19 mouse cellular contexts compared by ENCODE assay signal in genomic region chr15:84994498-84994897, GRCm38 (mm10). TPM values are rescaled to one million over a fixed set of nuclear protein-coding genes. Genes with fewer than 3 reads are reported as not detected.
DNase-seq lines count a peak whose midpoint lies in the region; ATAC-seq lines count a peak whose summit lies in the region.
"Had no signal": no experiment of that assay in that cellular context is flagged by ENCODE, and none has a peak within 500 bp of the region (broad histone marks: within the 10 kb centered on the region; RNA-seq: fewer than 3 reads in every experiment).

No protein-coding gene starts in this region.

- H3K4me1 ChIP-seq in heart, embryonic 10.5 days: peaks cover 5% of the 10 kb centered on the region; the same call in 1 of the 2 replicates
- no peaks in the 10 kb centered on the region for H3K4me1 ChIP-seq in liver, embryonic 16.5 days (ENCODE audit: control insufficient read depth, low read depth, low read length)
- H3K4me1 ChIP-seq in stomach, embryonic 15.5 days: no peaks in the 10 kb centered on the region

- no peak for ATAC-seq in liver, embryonic 16.5 days (ENCODE audit: low read depth)
- no peak for ATAC-seq in stomach, embryonic 15.5 days (ENCODE audit: insufficient read depth, low FRiP score, low read depth)
- ATAC-seq: forebrain, embryonic 13.5 days had no signal

- H3K9ac ChIP-seq in liver, embryonic 16.5 days (ENCODE audit: low read depth, low read length): no peak overlapping the region
- no peak overlapping the region for H3K9ac ChIP-seq in stomach, embryonic 15.5 days
- H3K9ac ChIP-seq: forebrain, embryonic 13.5 days; heart, embryonic 12.5 days; limb, embryonic 15.5 days had no signal

- no peaks in the 10 kb centered on the region for H3K9me3 ChIP-seq in heart, embryonic 10.5 days
- H3K9me3 ChIP-seq in liver, embryonic 16.5 days (replicated peaks; ENCODE audit: control insufficient read depth, low read length): no peaks in the 10 kb centered on the region
- H3K9me3 ChIP-seq in stomach, embryonic 15.5 days: no peaks in the 10 kb centered on the region
- H3K9me3 ChIP-seq: forebrain, embryonic 13.5 days; G1E; heart, embryonic 12.5 days; hindbrain, embryonic 10.5 days; limb, embryonic 15.5 days had no signal

- WGBS in heart, embryonic 10.5 days: 23% methylated on average over 6 of the region's 6 CpGs
- 5% methylated on average over 6 of the region's 6 CpGs for WGBS in liver, embryonic 16.5 days (ENCODE audit: insufficient replicate concordance)
- 27% methylated on average over 6 of the region's 6 CpGs for WGBS in stomach, embryonic 15.5 days

- H3K27ac ChIP-seq in heart, embryonic 10.5 days: no peak overlapping the region
- H3K27ac ChIP-seq in liver, embryonic 16.5 days (ENCODE audit: low read length): no peak overlapping the region
- H3K27ac ChIP-seq in stomach, embryonic 15.5 days: peak overlapping the region; percentile 57; the same call in 1 of the 2 replicates
- H3K27ac ChIP-seq: forebrain, embryonic 13.5 days; hindbrain, embryonic 10.5 days; left cerebral cortex, adult 2 months; limb, embryonic 15.5 days had no signal

- H3K4me3 ChIP-seq in heart, embryonic 10.5 days: no peak overlapping the region
- no peak overlapping the region for H3K4me3 ChIP-seq in liver, embryonic 16.5 days (ENCODE audit: low read depth, low read length)
- H3K4me3 ChIP-seq in stomach, embryonic 15.5 days (replicated peaks): no peak overlapping the region
- H3K4me3 ChIP-seq: forebrain, embryonic 13.5 days; gastrocnemius, adult 2 months; heart, embryonic 12.5 days; hindbrain, embryonic 10.5 days; left cerebral cortex, adult 2 months; limb, embryonic 15.5 days had no signal

- DNase-seq in heart, adult 9 months (ENCODE audit: low spot score in 2 of 2): peak; percentile 24 to 49
- DNase-seq in heart, embryonic 10.5 days (ENCODE audit: low spot score): no peak
- peak; percentile 20 for DNase-seq in right cerebral cortex, postnatal 25 days
- DNase-seq in right cerebral cortex, postnatal 14 days: no peak
- no peak for DNase-seq in urinary bladder, postnatal 4 days (ENCODE audit: low spot score in 2 of 2)
- no peak for DNase-seq in kidney, postnatal 10 days
- DNase-seq: adrenal gland, postnatal 14 days; cerebellum, adult 11 months; gastrocnemius, adult 2 months; kidney, adult 18-20 months; right cerebral cortex, postnatal 4 days had no signal

- no peaks in the 10 kb centered on the region for H3K36me3 ChIP-seq in heart, embryonic 10.5 days
- H3K36me3 ChIP-seq in liver, embryonic 16.5 days (ENCODE audit: control insufficient read depth, insufficient read depth): no peaks in the 10 kb centered on the region
- no peaks in the 10 kb centered on the region for H3K36me3 ChIP-seq in stomach, embryonic 15.5 days
- H3K36me3 ChIP-seq: G1E; heart, embryonic 12.5 days; hindbrain, embryonic 10.5 days; limb, embryonic 15.5 days had no signal

- H3K4me2 ChIP-seq in liver, embryonic 16.5 days (ENCODE audit: low read depth, low read length): peak overlapping the region; percentile 28; the same call in 1 of the 2 replicates
- no peak overlapping the region for H3K4me2 ChIP-seq in stomach, embryonic 15.5 days
- H3K4me2 ChIP-seq: forebrain, embryonic 13.5 days; heart, embryonic 12.5 days; limb, embryonic 15.5 days had no signal

- peaks cover 33% of the 10 kb centered on the region for H3K27me3 ChIP-seq in heart, embryonic 10.5 days (ENCODE audit: insufficient read depth, poor library complexity, severe bottlenecking)
- no peaks in the 10 kb centered on the region for H3K27me3 ChIP-seq in liver, embryonic 16.5 days (ENCODE audit: control insufficient read depth, insufficient read depth, low read depth, low read length)
- no peaks in the 10 kb centered on the region for H3K27me3 ChIP-seq in stomach, embryonic 15.5 days (replicated peaks)

RNA-seq across cellular contexts. Expression of gene 5031439G07Rik, which starts 6.1 kb away (rescaled TPM):
- 3.9 and 6.4 TPM in 2 replicates for polyA plus RNA-seq in heart, embryonic 10.5 days (2016; fragmentation: Nextera tagmentation; extraction: Ambion mirVana)
- 1.5 and 1.8 TPM in 2 replicates for polyA plus RNA-seq in liver, embryonic 16.5 days (2015; fragmentation: Nextera tagmentation; extraction: Ambion mirVana)
- 13.7 and 16.2 TPM in 2 replicates for polyA plus RNA-seq in stomach, embryonic 15.5 days (2015; fragmentation: Nextera tagmentation; extraction: Ambion mirVana)

RNA-seq across cellular contexts. Expression of gene Upk3a, which starts 22.4 kb away (rescaled TPM):
- polyA plus RNA-seq in heart, embryonic 10.5 days (2016; fragmentation: Nextera tagmentation; extraction: Ambion mirVana): 0.24 TPM in 1 of 2 replicates, not detected in the other
- 0.08 TPM in 1 of 2 replicates, not detected in the other for polyA plus RNA-seq in liver, embryonic 16.5 days (2015; fragmentation: Nextera tagmentation; extraction: Ambion mirVana)
- 6.8 and 8.6 TPM in 2 replicates for polyA plus RNA-seq in stomach, embryonic 15.5 days (2015; fragmentation: Nextera tagmentation; extraction: Ambion mirVana)
- polyA plus RNA-seq: G1E; heart, embryonic 12.5 days had no signal

RNA-seq across cellular contexts. Expression of gene Fam118a, which starts 34.2 kb away (rescaled TPM):
- 18.0 and 22.6 TPM in 2 replicates for polyA plus RNA-seq in heart, embryonic 10.5 days (2016; fragmentation: Nextera tagmentation; extraction: Ambion mirVana)
- 5.4 and 6.9 TPM in 2 replicates for polyA plus RNA-seq in liver, embryonic 16.5 days (2015; fragmentation: Nextera tagmentation; extraction: Ambion mirVana)
- 29.8 and 30.4 TPM in 2 replicates for polyA plus RNA-seq in stomach, embryonic 15.5 days (2015; fragmentation: Nextera tagmentation; extraction: Ambion mirVana)

Comparison
In these comparisons a context has a peak if more than half of its experiments do, and no peak if none do; other contexts are left out.
1. DNase-seq: peak in heart, adult 9 months (2 of 2) and right cerebral cortex, postnatal 25 days (single experiment); none in heart, embryonic 10.5 days (single experiment), right cerebral cortex, postnatal 14 days (single experiment), urinary bladder, postnatal 4 days (0 of 2) and kidney, postnatal 10 days (single experiment).